Mouse (Mus musculus) urinary bladder, postnatal 10 days (tissue): ENCODE measurements around the gene Rps6ka5.

Experiments used
- DNase-seq: peaks from one replicate; pipeline ENCODE4 v3.0.0; 2022; ENCODE audit warnings: low spot score

Gene Rps6ka5

GRCm38 (mm10) chr12:100529651-100530050, 197.1 kb downstream of the Rps6ka5 start:
- no peak for DNase-seq

DNA sequence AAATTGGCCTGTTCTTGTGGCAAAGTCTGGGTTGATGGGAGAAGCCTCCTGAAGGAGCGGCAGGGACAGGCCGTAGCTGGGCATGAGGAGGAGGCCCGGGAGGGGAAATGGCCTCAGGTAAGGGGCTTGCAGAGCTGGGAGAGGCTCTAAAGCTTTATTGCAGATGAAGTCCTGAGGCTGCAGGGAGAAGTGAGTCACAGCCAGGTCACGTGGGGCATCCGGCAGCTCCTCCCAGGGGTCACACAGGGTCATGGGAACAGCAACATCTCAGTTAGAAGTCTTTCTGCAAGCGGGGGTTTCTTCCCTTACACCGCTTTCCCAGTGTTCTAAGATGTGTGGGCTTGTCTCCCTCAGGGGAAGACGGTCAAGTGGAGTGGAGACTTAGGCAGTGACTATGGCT, 197.6 kb downstream of the Rps6ka5 start:
- no peak for DNase-seq

DNA sequence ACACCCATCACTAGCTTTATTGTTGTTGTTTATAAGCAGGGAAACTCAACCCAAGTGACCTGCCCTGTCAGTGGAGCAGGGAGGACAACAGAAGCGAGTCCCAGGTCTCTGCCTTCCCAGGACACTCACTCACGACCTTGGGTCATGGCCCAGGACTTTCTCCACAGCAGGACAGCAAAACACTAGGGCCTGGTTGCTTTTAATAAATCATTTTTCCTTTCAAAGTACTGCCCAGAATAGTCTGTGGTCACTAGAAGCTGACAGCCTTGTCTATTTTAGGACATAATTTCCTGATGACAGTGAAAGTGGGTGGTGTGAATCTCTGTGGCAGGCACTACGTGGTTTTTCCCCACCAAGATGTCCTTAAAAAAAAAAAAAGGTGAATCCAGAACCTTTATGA, 198.5 kb downstream of the Rps6ka5 start:
- no peak for DNase-seq

GRCm38 (mm10) chr12:100527753-100528152, 199.0 kb downstream of the Rps6ka5 start:
- no peak for DNase-seq

- no peak for DNase-seq
Measured at GRCm38 (mm10) chr12:100527241-100527640, 199.5 kb downstream of the Rps6ka5 start.

DNA sequence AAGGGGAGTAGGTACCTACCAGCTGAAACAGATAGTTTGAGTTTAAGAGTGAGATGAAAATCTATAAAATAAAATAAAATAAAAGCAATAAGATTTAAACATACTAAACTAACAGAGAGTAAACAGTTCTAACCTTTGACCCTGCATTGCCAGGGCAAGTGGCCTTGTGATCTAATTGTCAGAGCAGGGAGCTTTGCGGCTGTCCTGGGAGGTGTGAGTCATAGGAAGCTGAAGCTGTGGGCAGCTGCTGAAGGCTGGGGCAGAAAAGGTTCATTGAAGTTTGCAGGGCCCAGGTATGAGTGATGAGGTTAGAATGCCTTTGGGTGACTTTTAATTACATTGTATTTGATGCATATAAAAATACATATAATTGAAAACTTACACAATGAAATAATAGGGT, 200.8 kb downstream of the Rps6ka5 start:
- DNase-seq = no peak

- DNase-seq = peak; percentile 9
Measured at GRCm38 (mm10) chr12:100520794-100521186, 206.0 kb downstream of the Rps6ka5 start, which contains the start of gene Ttc7b. TSS of gene Ttc7b (minus strand) at chr12:100520826.

DNA sequence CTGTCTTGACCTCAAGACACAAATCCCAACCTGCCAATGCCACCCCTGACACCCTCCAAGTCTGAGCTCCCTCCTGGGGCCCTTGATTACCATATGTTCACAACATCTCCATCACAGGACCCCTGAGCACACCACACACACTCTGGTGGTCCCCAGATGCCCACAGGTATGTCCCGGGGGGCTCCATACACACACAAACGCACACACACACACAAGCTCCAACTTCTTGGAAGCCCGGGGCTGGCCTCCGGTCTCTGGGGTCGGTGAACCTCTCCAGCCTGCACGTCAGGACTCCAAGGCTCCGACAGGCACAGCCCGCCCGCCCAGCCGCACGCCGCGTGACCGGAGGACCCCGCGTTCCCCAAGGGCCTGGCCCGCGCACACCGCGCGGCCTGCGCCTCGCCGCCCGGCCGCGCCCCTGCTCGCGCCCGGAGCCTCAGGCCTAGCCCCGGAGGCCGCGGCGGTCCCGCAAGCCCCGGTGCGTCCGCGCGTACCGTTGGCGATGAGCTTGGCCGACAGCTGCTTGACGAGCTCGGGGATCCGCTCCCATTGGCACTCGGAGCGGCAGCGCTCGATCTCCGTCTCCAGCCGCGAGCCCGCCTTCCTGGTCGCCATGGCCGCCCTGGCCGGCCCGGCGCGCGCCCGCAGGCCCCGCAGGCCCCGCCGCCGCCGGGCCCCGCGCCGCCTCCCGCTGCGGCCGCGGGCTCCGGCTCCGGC, 206.5 kb downstream of the Rps6ka5 start:
- peak; percentile 11 for DNase-seq

- DNase-seq = no peak
Measured at GRCm38 (mm10) chr12:100519684-100520076, 207.1 kb downstream of the Rps6ka5 start.

GRCm38 (mm10) chr12:100517371-100517770, 209.4 kb downstream of the Rps6ka5 start:
- no peak for DNase-seq

GRCm38 (mm10) chr12:100516161-100516838, 210.5 kb downstream of the Rps6ka5 start:
- no peak for DNase-seq

DNA sequence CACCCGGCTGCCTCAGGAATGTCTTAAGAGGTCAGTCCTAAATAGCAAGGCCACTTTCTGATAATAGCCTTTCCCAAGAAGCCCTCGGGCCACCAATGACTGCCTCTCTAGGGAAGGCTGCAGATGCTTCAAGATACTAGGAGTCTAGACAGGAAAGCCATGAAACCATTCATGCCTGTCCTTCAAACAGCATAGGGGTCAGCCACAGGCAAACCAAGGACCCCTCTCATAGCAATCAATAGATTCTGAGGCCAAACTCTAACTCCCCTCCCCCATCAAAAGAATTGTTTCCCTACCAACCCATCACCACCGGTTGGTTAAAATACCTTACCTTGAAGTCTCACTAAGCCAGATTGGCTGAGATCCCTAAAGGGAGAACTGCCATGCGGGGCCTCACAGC, 211.3 kb downstream of the Rps6ka5 start:
- no peak for DNase-seq

DNA sequence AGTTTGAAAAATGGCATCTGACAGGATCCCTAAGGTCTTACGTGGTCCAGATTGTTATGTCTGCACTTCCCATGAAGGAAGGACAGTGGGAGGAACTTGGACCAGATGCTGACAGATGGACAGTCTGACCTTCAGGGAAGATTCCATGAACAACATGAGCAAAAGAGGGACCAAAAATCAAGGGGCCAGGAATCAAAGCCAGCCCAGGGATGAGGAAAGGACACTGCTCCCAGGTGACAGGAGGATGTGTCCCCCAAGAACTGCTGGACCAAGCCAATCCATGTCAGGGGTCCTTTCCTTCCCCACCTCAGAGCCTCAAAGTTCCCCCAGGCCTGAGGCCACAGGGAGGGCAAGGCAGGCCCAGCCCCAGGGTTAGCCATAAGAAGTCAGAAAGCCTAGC, 212.2 kb downstream of the Rps6ka5 start:
- DNase-seq = no peak

DNA sequence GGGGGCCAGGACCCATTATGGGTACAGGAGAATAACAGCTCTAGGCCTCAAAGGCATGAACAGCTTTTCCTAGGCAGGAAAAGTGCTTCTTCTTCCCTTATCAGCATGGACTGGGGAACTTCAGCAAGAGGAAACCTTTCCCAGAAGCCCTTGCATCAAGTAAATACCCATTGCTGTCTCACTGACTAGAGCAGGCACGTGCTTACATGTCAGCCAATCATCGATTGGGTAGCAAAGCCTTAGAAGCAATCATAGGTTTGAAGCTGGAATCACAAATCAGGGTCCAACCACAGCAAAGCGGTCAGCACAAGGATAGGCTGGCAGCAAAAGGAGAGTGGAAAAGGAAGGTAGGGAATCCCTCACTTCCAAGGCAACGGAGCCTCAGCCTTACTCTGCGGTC, 213.7 kb downstream of the Rps6ka5 start:
- no peak for DNase-seq

GRCm38 (mm10) chr12:100512641-100513040, 214.1 kb downstream of the Rps6ka5 start:
- no peak for DNase-seq

DNA sequence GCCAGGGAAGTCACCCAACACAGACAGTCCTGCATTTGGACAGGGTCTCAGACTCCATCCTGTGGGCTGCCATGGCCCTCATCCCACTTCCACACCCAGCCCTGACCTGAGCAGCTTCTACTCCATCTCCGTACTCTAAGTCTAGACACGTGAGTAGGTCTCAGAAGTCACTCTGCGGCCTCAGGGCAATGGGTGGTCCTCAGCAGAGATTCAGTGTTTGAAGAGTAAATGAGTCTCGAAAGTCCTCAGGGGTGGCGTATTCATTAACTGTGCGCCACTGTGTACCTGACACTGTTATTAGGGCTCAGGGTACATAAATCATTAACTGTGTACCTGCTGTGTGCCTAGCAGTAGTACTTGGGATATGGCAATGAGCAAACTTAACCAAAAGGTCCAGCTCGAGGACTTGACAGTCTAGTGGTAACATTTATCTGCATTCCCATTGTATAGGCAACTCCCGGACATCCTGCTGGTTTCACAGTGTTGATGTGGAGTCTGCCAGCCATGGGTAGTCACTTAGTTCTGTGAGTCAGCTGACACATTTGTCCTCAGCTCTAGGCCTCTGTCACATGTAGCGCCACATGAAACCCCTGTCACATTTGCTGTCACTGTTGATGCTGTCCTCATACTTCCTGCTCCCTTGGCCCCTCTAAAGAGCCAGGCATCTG, 217.0 kb downstream of the Rps6ka5 start:
- DNase-seq = no peak

- no peak for DNase-seq
Measured at GRCm38 (mm10) chr12:100508668-100509067, 218.1 kb downstream of the Rps6ka5 start.

- DNase-seq = no peak
Measured at GRCm38 (mm10) chr12:100505484-100505883, 221.3 kb downstream of the Rps6ka5 start.

DNA sequence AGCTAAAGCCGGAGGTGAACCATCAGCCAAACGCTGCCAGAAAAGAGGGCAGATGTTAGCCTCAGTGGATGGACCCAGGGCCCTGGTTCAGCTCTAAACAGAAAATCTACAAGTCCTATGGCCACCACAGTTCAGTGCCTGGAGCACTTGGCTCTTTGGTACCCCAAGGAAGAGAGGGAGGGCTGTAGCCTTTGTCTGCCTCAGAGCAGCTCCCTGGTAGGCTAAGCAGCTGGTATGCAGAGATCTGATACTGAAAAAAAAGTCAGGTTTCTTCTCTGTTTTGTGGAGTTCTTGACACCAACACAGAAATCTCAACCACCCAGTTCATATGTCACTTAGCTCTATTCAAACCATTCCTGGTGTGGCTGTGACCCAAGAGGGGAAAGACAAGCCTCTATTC, 222.2 kb downstream of the Rps6ka5 start:
- no peak for DNase-seq

GRCm38 (mm10) chr12:100503659-100504058, 223.1 kb downstream of the Rps6ka5 start:
- no peak for DNase-seq

- no peak for DNase-seq
Measured at GRCm38 (mm10) chr12:100502544-100502943, 224.2 kb downstream of the Rps6ka5 start.

DNA sequence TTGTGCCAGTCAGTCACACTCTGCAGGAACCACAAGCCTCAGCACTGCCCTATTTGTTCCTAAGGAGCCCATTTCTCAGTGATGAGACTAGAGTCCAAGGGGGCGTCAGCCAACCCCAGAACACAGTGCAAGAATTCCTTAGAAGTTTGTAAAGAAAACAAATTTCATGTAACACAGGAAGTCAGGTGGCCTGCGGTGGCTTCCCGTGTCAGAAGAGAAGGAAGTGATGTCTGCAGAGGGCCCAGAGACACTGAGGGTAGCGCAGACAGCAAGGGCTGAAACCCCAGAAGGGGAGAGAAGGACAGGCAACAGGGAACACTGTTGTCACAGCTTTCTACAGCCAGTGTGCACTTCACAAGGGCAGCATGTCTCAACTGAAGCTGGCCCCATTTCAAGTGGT, 225.5 kb downstream of the Rps6ka5 start:
- no peak for DNase-seq

DNA sequence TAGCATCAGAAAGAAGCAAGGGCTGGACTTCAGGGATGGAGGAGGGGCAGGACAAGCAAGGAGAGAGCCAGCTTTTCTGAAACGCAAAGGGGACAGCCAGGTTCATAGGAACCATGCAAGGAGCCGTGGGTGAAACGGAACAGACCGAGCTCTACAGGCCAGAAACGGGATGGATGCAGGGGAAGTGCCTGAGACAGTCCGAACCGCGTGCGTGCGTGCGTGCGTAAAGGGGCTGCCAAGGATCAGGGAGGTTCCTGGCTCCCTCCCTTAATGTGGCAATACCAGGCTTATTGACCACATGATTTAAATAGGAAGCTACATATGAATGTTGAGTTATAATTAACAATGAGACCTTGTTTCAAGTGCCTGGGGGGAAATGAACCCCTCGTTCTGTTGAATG, 227.3 kb downstream of the Rps6ka5 start:
- DNase-seq = no peak
